Mouse (Mus musculus): Measurements from ENCODE around the gene Ptar1. TPM values are rescaled to one million over a fixed set of nuclear protein-coding genes. Genes with fewer than 3 reads are reported as not detected.

Gene Ptar1
- polyA plus RNA-seq, 1 experiment from 2014 or later: 4.5 TPM

- TF ChIP-seq CTCF (IDR thresholded peaks at IDR 0.05; ENCODE audit: low read depth): no peak
- ATAC-seq (replicated peaks; ENCODE audit: low FRiP score, low read depth): no peak
- H3K9ac ChIP-seq (ENCODE audit: low read depth, low read length): no peak overlapping the region; the same call in 1 of the 2 replicates
- peak overlapping the region; percentile 78 for H3K4me2 ChIP-seq (ENCODE audit: low read length)
- H3K4me3 ChIP-seq (replicated peaks; ENCODE audit: low read depth, low read length): peak overlapping the region; percentile 93
- no peaks in the 10 kb centered on the region for H3K36me3 ChIP-seq (ENCODE audit: insufficient read depth, low read length)
- DNase-seq (ENCODE audit: low spot score): peak; percentile 71
- no peak overlapping the region for H3K27ac ChIP-seq
- H3K27me3 ChIP-seq (ENCODE audit: insufficient read depth, low read length): no peaks in the 10 kb centered on the region
- WGBS: 21% methylated on average over 4 of the region's 4 CpGs
- H3K4me1 ChIP-seq (replicated peaks; ENCODE audit: insufficient read depth, low read length): 0 out of 2 replicates have a peak, but pooled peaks cover 6% of the 10 kb centered on the region
- no peaks in the 10 kb centered on the region for H3K9me3 ChIP-seq (replicated peaks; ENCODE audit: low read length)
Observed at GRCm38 (mm10) chr19:23688421-23688946, 1.3 kb downstream of the Ptar1 start.

- H3K36me3 ChIP-seq (ENCODE audit: insufficient read depth, low read length): peaks cover 20% of the 10 kb centered on the region
- WGBS: 75% methylated on average over 4 of the region's 4 CpGs
- TF ChIP-seq CTCF (IDR thresholded peaks at IDR 0.05; ENCODE audit: low read depth): no peak
- no peak overlapping the region for H3K27ac ChIP-seq
- 0 out of 2 replicates have a peak, but pooled peaks cover 3% of the 10 kb centered on the region for H3K4me1 ChIP-seq (replicated peaks; ENCODE audit: insufficient read depth, low read length)
- H3K4me3 ChIP-seq (replicated peaks; ENCODE audit: low read depth, low read length): no peak overlapping the region
- no peaks in the 10 kb centered on the region for H3K9me3 ChIP-seq (replicated peaks; ENCODE audit: low read length)
- ATAC-seq (replicated peaks; ENCODE audit: low FRiP score, low read depth) (no peak), DNase-seq (ENCODE audit: low spot score) (no peak)
- H3K27me3 ChIP-seq (ENCODE audit: insufficient read depth, low read length): no peaks in the 10 kb centered on the region
- no peak overlapping the region for H3K9ac ChIP-seq (ENCODE audit: low read depth, low read length)
- H3K4me2 ChIP-seq (ENCODE audit: low read length): no peak overlapping the region
Observed at GRCm38 (mm10) chr19:23694344-23694743, 7.1 kb downstream of the Ptar1 start.

GRCm38 (mm10) chr19:23697861-23698260 lies 10.6 kb downstream of the Ptar1 start:
- no peaks in the 10 kb centered on the region for H3K27me3 ChIP-seq (ENCODE audit: insufficient read depth, low read length)
- no peak overlapping the region for H3K9ac ChIP-seq (ENCODE audit: low read depth, low read length)
- H3K9me3 ChIP-seq (replicated peaks; ENCODE audit: low read length): no peaks in the 10 kb centered on the region
- WGBS: 69% methylated on average over 8 of the region's 8 CpGs
- peaks cover 31% of the 10 kb centered on the region for H3K36me3 ChIP-seq (ENCODE audit: insufficient read depth, low read length)
- no peaks in the 10 kb centered on the region for H3K4me1 ChIP-seq (replicated peaks; ENCODE audit: insufficient read depth, low read length)
- H3K27ac ChIP-seq: no peak overlapping the region
- ATAC-seq (replicated peaks; ENCODE audit: low FRiP score, low read depth): 0 out of 2 replicates have a peak, but pooled peaks have one; percentile 17
- no peak overlapping the region for H3K4me2 ChIP-seq (ENCODE audit: low read length)
- H3K4me3 ChIP-seq (replicated peaks; ENCODE audit: low read depth, low read length): no peak overlapping the region
- no peak for TF ChIP-seq CTCF (IDR thresholded peaks at IDR 0.05; ENCODE audit: low read depth)
- DNase-seq (ENCODE audit: low spot score): no peak

- H3K4me3 ChIP-seq (replicated peaks; ENCODE audit: low read depth, low read length): no peak overlapping the region
- H3K36me3 ChIP-seq (ENCODE audit: insufficient read depth, low read length): peaks cover 33% of the 10 kb centered on the region
- no peak for ATAC-seq (replicated peaks; ENCODE audit: low FRiP score, low read depth)
- DNase-seq (ENCODE audit: low spot score): no peak
- no peaks in the 10 kb centered on the region for H3K9me3 ChIP-seq (replicated peaks; ENCODE audit: low read length)
- TF ChIP-seq CTCF (IDR thresholded peaks at IDR 0.05; ENCODE audit: low read depth): no peak
- H3K27me3 ChIP-seq (ENCODE audit: insufficient read depth, low read length): no peaks in the 10 kb centered on the region
- no peak overlapping the region for H3K4me2 ChIP-seq (ENCODE audit: low read length)
- no peaks in the 10 kb centered on the region for H3K4me1 ChIP-seq (replicated peaks; ENCODE audit: insufficient read depth, low read length)
- H3K27ac ChIP-seq: no peak overlapping the region
- 65% methylated on average over 7 of the region's 7 CpGs for WGBS
- no peak overlapping the region for H3K9ac ChIP-seq (ENCODE audit: low read depth, low read length)
Observed at GRCm38 (mm10) chr19:23698366-23698765, 11.1 kb downstream of the Ptar1 start.

- H3K36me3 ChIP-seq (ENCODE audit: insufficient read depth, low read length): peaks cover 35% of the 10 kb centered on the region
- no peak overlapping the region for H3K4me3 ChIP-seq (replicated peaks; ENCODE audit: low read depth, low read length)
- no peak overlapping the region for H3K4me2 ChIP-seq (ENCODE audit: low read length)
- no peaks in the 10 kb centered on the region for H3K9me3 ChIP-seq (replicated peaks; ENCODE audit: low read length)
- H3K9ac ChIP-seq (ENCODE audit: low read depth, low read length): no peak overlapping the region
- H3K27me3 ChIP-seq (ENCODE audit: insufficient read depth, low read length): no peaks in the 10 kb centered on the region
- no peak for TF ChIP-seq CTCF (IDR thresholded peaks at IDR 0.05; ENCODE audit: low read depth)
- H3K27ac ChIP-seq: no peak overlapping the region
- WGBS: 87% methylated on average over 4 of the region's 4 CpGs
- ATAC-seq (replicated peaks; ENCODE audit: low FRiP score, low read depth): no peak
- no peak for DNase-seq (ENCODE audit: low spot score)
- no peaks in the 10 kb centered on the region for H3K4me1 ChIP-seq (replicated peaks; ENCODE audit: insufficient read depth, low read length)
Observed at GRCm38 (mm10) chr19:23699131-23699530, 11.9 kb downstream of the Ptar1 start.

GRCm38 (mm10) chr19:23702896-23703295 lies 15.7 kb downstream of the Ptar1 start:
- H3K4me3 ChIP-seq (replicated peaks; ENCODE audit: low read depth, low read length): no peak overlapping the region
- no peaks in the 10 kb centered on the region for H3K27me3 ChIP-seq (ENCODE audit: insufficient read depth, low read length)
- H3K9ac ChIP-seq (ENCODE audit: low read depth, low read length): no peak overlapping the region
- no peak for DNase-seq (ENCODE audit: low spot score)
- H3K9me3 ChIP-seq (replicated peaks; ENCODE audit: low read length): no peaks in the 10 kb centered on the region
- TF ChIP-seq CTCF (IDR thresholded peaks at IDR 0.05; ENCODE audit: low read depth): no peak
- no peaks in the 10 kb centered on the region for H3K4me1 ChIP-seq (replicated peaks; ENCODE audit: insufficient read depth, low read length)
- 87% methylated on average over 10 of the region's 10 CpGs for WGBS
- H3K4me2 ChIP-seq (ENCODE audit: low read length): no peak overlapping the region
- H3K27ac ChIP-seq: no peak overlapping the region
- peaks cover 25% of the 10 kb centered on the region for H3K36me3 ChIP-seq (ENCODE audit: insufficient read depth, low read length)
- no peak for ATAC-seq (replicated peaks; ENCODE audit: low FRiP score, low read depth)

GRCm38 (mm10) chr19:23705383-23705782 lies 18.2 kb downstream of the Ptar1 start:
- no peaks in the 10 kb centered on the region for H3K4me1 ChIP-seq (replicated peaks; ENCODE audit: insufficient read depth, low read length)
- no peak for ATAC-seq (replicated peaks; ENCODE audit: low FRiP score, low read depth)
- no peak overlapping the region for H3K27ac ChIP-seq
- H3K9me3 ChIP-seq (replicated peaks; ENCODE audit: low read length): no peaks in the 10 kb centered on the region
- H3K27me3 ChIP-seq (ENCODE audit: insufficient read depth, low read length): no peaks in the 10 kb centered on the region
- H3K36me3 ChIP-seq (ENCODE audit: insufficient read depth, low read length): peaks cover 32% of the 10 kb centered on the region
- 80% methylated on average over 5 of the region's 5 CpGs for WGBS
- no peak overlapping the region for H3K9ac ChIP-seq (ENCODE audit: low read depth, low read length)
- no peak for DNase-seq (ENCODE audit: low spot score)
- no peak overlapping the region for H3K4me3 ChIP-seq (replicated peaks; ENCODE audit: low read depth, low read length)
- TF ChIP-seq CTCF (IDR thresholded peaks at IDR 0.05; ENCODE audit: low read depth): no peak
- no peak overlapping the region for H3K4me2 ChIP-seq (ENCODE audit: low read length)

All from kidney, postnatal 0 days (tissue).